Mouse (Mus musculus) heart, postnatal 0 days (tissue): ENCODE results near the gene Dynll2. TPM values are rescaled to one million over a fixed set of nuclear protein-coding genes. Genes with fewer than 3 reads are reported as not detected.

Source experiments
- ATAC-seq: fragments of 200-750 bp; cut with Nextera tagmentation; 2 replicates; pipeline ENCODE4 v1.8.0; 2017; ENCODE audit warnings: low read depth, moderate number of reproducible peaks, moderate library complexity; ENCODE audit not compliant: insufficient read depth
- DNase-seq: peaks from one replicate; pipeline ENCODE4 v3.0.0-alpha.2; 2016; ENCODE audit warnings: low spot score
- H3K27ac ChIP-seq: fragments of 300-500 bp; sonication (generic); 2 replicates; pipeline ENCODE4 v1.5.1; 2014; ENCODE audit warnings: low read depth, mild to moderate bottlenecking
- H3K27me3 ChIP-seq: fragments of 300-500 bp; sonication (generic); 2 replicates; pipeline ENCODE4 v1.6.1; 2014; ENCODE audit warnings: low read length, mixed read lengths; ENCODE audit not compliant: control insufficient read depth, insufficient read depth
- H3K36me3 ChIP-seq: fragments of 300-500 bp; sonication (generic); replicated peaks from 2 replicates; pipeline ENCODE4 v1.6.1; 2014; ENCODE audit warnings: low read length, mixed read lengths; ENCODE audit not compliant: control insufficient read depth, insufficient read depth
- H3K4me1 ChIP-seq: fragments of 300-500 bp; sonication (generic); 2 replicates; pipeline ENCODE4 v1.6.1; 2014; ENCODE audit warnings: antibody characterized with exemption; ENCODE audit not compliant: control insufficient read depth, insufficient read depth
- H3K4me2 ChIP-seq: fragments of 300-500 bp; sonication (generic); 2 replicates; pipeline ENCODE4 v1.6.1; 2014; ENCODE audit warnings: low read depth, mild to moderate bottlenecking, low read length, moderate library complexity
- H3K4me3 ChIP-seq: fragments of 300-500 bp; sonication (generic); 2 replicates; pipeline ENCODE4 v1.5.1; 2014; ENCODE audit warnings: low read depth, low read length
- H3K9ac ChIP-seq: fragments of 300-500 bp; sonication (generic); replicated peaks from 2 replicates; pipeline ENCODE4 v1.6.1; 2014; ENCODE audit warnings: low read depth, low read length, mixed read lengths
- H3K9me3 ChIP-seq: fragments of 300-500 bp; sonication (generic); replicated peaks from 2 replicates; pipeline ENCODE4 v1.6.1; 2016; ENCODE audit warnings: low read length; ENCODE audit not compliant: control insufficient read depth
- CTCF ChIP-seq: IDR thresholded peaks from 2 replicates; pipeline ENCODE4 v1.5.1; 2016; ENCODE audit warnings: antibody characterized with exemption, control low read depth, low read depth
- EP300 ChIP-seq: IDR thresholded peaks from 2 replicates; pipeline ENCODE4 v1.6.1; 2016; ENCODE audit warnings: antibody characterized with exemption, low read depth
- WGBS: fragments of 180-500 bp; shearing (Covaris S2); extraction: QIAGEN DNeasy Blood & Tissue Kit; methylation state at CpG from one replicate; pipeline ENCODE4 v1.1.7; 2014; 5-methylcytosine and 5-hydroxymethylcytosine counted together
- polyA plus RNA-seq: library from polyadenylated mRNA; unstranded; fragments of >200 nt; fragmentation: Nextera tagmentation; extraction: Ambion mirVana; gene quantifications from 2 replicates; pipeline ENCODE4 v1.2.1, GENCODE M21; 2015
- total RNA-seq: library from RNA; depleted of rRNA; stranded (reverse); fragments of >200 nt; gene quantifications from 2 replicates; pipeline ENCODE4 v1.2.3, GENCODE M21; 2014; ENCODE audit warnings: low replicate concordance

Gene Dynll2
- total and polyA plus RNA-seq, 2 experiments from 2014 or later = 20.7 to 32.9 TPM

- no peaks in the 10 kb centered on the region for H3K36me3 ChIP-seq
- no peak for ATAC-seq
- H3K4me3 ChIP-seq = no peak overlapping the region
- 91% methylated on average over 10 of the region's 10 CpGs for WGBS
- no peak for DNase-seq
- no peak overlapping the region for H3K27ac ChIP-seq
- H3K4me2 ChIP-seq = no peak overlapping the region
- TF ChIP-seq EP300 (no peak), CTCF (no peak)
- H3K4me1 ChIP-seq = no peaks in the 10 kb centered on the region
- H3K27me3 ChIP-seq = no peaks in the 10 kb centered on the region
- no peaks in the 10 kb centered on the region for H3K9me3 ChIP-seq
- H3K9ac ChIP-seq = no peak overlapping the region
Observed at GRCm38 (mm10) chr11:88013632-88014031, 26.3 kb upstream of the Dynll2 start.

- no peaks in the 10 kb centered on the region for H3K36me3 ChIP-seq
- DNase-seq (no peak), ATAC-seq (no peak)
- no peaks in the 10 kb centered on the region for H3K4me1 ChIP-seq
- H3K9me3 ChIP-seq = no peaks in the 10 kb centered on the region
- no peak overlapping the region for H3K4me3 ChIP-seq
- H3K27ac ChIP-seq = no peak overlapping the region
- WGBS = 85% methylated on average over 11 of the region's 11 CpGs
- no peak overlapping the region for H3K9ac ChIP-seq
- no peaks in the 10 kb centered on the region for H3K27me3 ChIP-seq
- no peak for TF ChIP-seq CTCF
- TF ChIP-seq EP300 = no peak
- H3K4me2 ChIP-seq = no peak overlapping the region
Observed at GRCm38 (mm10) chr11:88012621-88013244, 25.4 kb upstream of the Dynll2 start.

GRCm38 (mm10) chr11:88011914-88012419 lies 24.6 kb upstream of the Dynll2 start:
- Histone ChIP-seq H3K36me3 (no peaks in the 10 kb centered on the region), H3K4me2 (no peak overlapping the region), H3K4me1 (no peaks in the 10 kb centered on the region), H3K4me3 (no peak overlapping the region), H3K9ac (no peak overlapping the region), H3K27me3 (no peaks in the 10 kb centered on the region), H3K9me3 (no peaks in the 10 kb centered on the region), H3K27ac (no peak overlapping the region)
- TF ChIP-seq CTCF (no peak), EP300 (no peak)
- WGBS = 67% methylated on average over 7 of the region's 7 CpGs
- ATAC-seq (no peak), DNase-seq (no peak)

GRCm38 (mm10) chr11:88011208-88011913 lies 24.0 kb upstream of the Dynll2 start:
- TF ChIP-seq EP300 (no peak), CTCF (no peak)
- no peaks in the 10 kb centered on the region for H3K4me1 ChIP-seq
- H3K4me2 ChIP-seq = no peak overlapping the region
- no peaks in the 10 kb centered on the region for H3K27me3 ChIP-seq
- ATAC-seq (no peak), DNase-seq (no peak)
- no peak overlapping the region for H3K4me3 ChIP-seq
- no peak overlapping the region for H3K9ac ChIP-seq
- H3K36me3 ChIP-seq = no peaks in the 10 kb centered on the region
- WGBS = 59% methylated on average over 11 of the region's 11 CpGs
- no peaks in the 10 kb centered on the region for H3K9me3 ChIP-seq
- no peak overlapping the region for H3K27ac ChIP-seq

DNA sequence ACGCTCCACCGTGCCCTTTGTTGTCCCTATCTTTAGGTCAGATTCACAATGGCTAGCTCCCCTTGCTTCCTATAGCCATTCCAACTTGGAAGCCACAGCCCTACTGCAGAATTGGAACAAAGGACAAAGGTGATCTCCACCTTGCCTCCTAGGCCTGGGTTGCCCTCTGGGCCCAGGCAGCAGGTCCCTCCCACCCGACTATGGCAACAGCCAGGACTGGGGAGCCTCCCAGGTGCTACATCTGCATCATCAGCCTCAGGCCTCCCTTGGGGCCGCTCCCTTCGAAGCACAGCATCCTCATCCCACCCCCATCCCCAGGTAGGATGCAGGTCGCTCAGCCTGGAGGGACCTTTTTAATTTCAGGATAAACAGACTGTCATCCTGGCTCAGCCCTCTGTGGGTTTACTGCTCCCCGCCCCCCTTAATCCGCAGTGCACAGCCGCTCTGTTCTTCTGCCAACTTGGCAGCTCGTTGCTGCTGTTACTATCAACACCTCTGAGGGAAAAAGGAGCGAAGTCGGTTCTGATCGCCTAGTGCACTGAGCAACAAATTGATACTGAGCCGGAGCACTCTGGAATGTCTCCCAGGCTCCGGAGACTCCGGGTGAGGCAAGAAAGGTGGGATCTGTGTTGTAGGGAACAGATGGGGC lies 22.3 kb upstream of the Dynll2 start:
- no peaks in the 10 kb centered on the region for H3K9me3 ChIP-seq
- peak overlapping the region; percentile 12 for H3K4me3 ChIP-seq
- H3K4me2 ChIP-seq = peak overlapping the region; percentile 49
- ATAC-seq (peak; percentile 62), DNase-seq (peak; percentile 56)
- TF ChIP-seq EP300 (no peak), CTCF (no peak)
- H3K9ac ChIP-seq = no peak overlapping the region
- 18% methylated on average over 16 of the region's 16 CpGs for WGBS
- H3K4me1 ChIP-seq = no peaks in the 10 kb centered on the region
- H3K27ac ChIP-seq = no peak overlapping the region
- no peaks in the 10 kb centered on the region for H3K36me3 ChIP-seq
- no peaks in the 10 kb centered on the region for H3K27me3 ChIP-seq
